Mouse (Mus musculus): ENCODE data around the gene Laptm5.

DNA sequence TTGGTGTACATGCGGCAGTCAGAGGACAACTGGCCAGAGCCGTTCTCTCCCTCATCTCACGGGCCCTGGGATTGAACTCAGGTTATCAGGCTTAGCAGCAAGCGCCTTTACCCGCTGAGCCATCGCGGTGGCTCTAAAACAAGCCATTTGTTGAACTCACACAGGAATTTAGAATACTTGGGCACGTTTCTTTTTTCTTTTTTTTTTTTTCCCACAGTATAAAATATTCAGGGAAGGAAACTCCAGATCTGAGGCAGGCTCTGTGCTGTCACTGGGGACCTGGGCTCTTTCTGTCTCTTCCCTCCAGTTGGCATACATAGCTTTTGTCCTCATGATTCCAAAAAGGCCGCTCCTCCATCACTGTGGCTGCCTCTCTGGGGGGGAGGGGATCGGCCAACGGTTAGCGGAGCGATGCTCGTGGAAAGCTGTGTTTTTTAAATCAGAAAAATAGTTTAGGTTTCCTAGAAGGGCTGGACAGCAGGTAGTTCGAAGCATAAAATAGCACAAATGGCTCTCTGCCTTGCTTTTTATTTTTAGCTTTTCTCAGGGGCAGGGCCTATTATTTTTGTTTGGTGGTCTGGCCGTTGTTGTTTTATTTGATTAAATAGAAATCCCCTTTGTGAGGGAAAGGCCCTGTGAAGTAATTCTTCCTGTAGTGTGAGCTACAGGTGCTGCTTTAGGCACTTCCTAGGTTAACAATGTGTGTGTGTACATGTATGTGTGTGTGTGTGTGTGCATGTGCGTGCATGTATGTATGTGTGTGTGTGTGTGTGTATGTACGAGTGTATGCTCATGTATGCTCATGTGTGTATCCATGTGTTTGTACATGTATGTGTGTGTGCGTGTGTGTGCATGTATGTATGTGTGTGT, 5.5 kb upstream of the Laptm5 start:
- TF ChIP-seq GATA1 (IDR thresholded peaks at IDR 0.05; ENCODE audit: low read depth, low read length) (no peak), CTCF (IDR thresholded peaks at IDR 0.05 in 2 of 3, conservative IDR thresholded peaks at IDR 0.05 in 1 of 3; ENCODE audit: control insufficient read depth in 1 of 3, insufficient read depth in 1 of 3, low read depth in 2 of 3, low read length in 3 of 3, poor library complexity in 1 of 3, severe bottlenecking in 1 of 3) (no peak), ZNF384 (IDR thresholded peaks at IDR 0.05; ENCODE audit: low read depth, low read length) (no peak), MEF2A (IDR thresholded peaks at IDR 0.05; ENCODE audit: extremely low read depth, insufficient replicate concordance, low read depth, low read length, poor library complexity, severe bottlenecking) (no peak), KAT2A (conservative IDR thresholded peaks at IDR 0.05; ENCODE audit: low read depth, low read length) (no peak), MYC (IDR thresholded peaks at IDR 0.05; ENCODE audit: low read depth, low read length) (no peak), CHD1 (IDR thresholded peaks at IDR 0.05; ENCODE audit: low read depth, low read length) (no peak), E2F4 (IDR thresholded peaks at IDR 0.05; ENCODE audit: borderline replicate concordance, low read depth, low read length) (no peak), USF1 (IDR thresholded peaks at IDR 0.05; ENCODE audit: low read depth, low read length) (no peak)

All from MEL (cell line).